Mouse (Mus musculus): ENCODE data around the gene Cxcl17.

Gene Cxcl17

DNA sequence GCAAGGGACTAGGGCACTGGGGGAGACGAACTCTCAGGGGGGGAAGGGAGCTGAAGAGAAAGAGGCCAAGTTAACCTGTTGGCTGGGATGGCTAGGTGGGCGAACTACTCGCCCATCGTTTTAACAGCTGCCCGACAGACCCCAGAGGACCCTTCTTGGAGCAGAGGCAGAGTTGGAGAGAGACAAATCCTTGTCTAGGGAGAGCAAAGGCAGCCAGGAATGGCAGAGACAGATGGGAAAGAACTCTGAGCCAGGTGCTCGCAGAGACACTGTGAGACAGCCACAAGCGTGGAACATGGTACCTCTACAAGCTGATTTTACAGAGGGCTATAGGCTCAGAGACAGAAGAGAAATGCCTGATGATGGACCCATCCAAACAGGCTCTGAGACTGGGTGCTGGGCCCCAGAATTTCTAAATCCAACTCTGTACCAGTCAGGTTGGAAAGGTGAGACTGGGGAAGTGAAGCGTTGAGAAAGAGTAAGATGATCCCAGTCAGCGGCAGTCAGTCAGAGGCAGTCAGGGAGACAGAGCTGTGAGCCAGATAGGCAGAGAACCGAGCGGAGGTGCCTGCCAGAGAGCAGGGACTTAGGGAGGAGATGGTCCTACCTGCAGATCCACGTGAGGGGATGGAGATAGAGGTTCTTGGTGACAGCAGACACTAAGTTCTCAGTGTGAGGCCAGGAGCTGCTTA, 43.5 kb downstream of the Cxcl17 start, which contains the start of gene Cnfn:
TSS of gene Cnfn (minus strand) at position 667 of the 692 bp plus-strand sequence.
- DNase-seq (ENCODE audit: low read depth, low spot score), result no peak

DNA sequence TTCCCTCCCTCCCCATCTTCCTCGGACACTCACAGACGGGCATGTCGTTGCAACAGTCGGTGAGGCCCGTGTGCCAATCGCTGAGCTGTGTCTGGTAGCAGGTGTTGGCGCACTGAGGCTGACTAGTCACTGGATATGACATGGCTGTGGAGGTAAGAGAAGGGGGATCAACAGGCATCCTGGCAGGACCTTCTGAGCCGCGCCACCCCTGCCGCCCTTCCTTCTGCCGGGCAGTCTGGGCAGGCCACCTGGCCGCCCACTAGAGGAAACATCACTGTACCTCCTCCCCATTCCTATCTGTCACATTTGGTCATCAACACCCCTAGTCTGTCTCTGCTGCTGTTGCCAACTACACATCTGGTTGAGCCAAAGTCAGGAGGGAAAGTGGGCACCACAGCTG, 44.4 kb downstream of the Cxcl17 start:
- DNase-seq (ENCODE audit: low read depth, low spot score), result no peak

DNA sequence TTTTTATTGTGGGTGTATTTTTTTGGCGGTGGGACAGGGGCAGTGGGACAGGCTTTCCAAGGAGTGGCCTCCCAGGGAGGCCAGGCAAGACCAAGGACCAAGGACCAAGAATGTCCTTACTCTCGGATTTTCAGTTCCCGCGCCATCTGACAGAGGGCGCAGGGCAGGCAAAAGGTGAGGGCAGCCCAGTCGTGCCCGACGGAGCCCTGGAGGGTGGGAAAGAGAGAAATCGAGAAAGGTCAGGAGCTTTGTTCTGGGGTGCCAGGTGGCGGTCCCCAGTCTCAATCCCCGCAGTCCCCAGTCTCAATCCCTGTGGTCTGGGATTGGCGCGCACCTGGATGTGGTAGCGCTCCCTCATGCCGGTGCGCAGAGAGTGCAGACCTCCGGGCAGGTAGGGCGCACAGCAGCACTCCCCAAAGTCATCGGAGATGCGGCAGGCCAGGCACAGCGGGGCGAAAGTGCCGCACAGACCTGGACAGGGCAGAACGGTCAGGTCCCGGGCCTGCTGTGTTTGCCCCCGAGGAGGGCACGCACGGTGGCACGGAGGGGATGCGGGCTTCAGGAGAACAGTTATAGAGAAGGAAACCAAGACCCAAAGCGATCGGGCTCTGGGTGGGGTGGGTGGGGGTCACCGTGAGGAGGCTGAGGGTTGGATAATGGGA, 44.9 kb downstream of the Cxcl17 start:
- DNase-seq (ENCODE audit: low read depth, low spot score), result no peak

DNA sequence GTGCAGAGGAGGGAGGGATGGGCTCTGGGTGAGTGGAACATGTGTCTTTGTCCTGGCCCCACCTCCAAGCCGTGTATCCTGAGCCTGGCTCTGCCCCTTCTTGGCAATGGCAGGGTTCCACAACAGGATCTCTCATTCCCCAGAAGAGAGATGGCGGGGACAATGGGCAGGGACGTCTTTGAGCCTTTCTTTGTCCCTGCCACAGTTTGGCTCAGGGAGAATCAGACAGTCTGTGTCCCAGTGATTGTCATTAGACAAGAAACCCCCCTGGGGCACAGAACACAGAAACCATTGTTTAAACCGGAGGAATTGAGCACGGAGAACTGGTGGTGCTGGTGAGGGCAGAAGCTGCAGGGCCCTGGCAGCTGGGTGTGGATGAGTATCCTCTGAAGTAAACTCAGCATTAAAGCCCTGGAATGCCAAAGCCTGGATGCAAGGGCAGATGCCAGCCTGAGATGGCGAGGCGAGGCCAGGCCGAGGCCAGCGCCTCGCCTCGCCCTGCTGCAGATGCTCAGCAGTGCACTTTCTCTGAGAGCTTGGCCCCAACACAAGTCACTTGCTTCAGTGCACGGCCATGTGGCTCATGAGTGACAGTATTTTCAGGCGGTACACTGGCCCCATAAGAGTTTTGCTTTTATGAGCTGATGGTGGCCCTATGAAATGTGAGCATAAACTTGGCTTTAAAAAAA, 46.6 kb downstream of the Cxcl17 start:
- no peak for DNase-seq (ENCODE audit: low read depth, low spot score)

DNA sequence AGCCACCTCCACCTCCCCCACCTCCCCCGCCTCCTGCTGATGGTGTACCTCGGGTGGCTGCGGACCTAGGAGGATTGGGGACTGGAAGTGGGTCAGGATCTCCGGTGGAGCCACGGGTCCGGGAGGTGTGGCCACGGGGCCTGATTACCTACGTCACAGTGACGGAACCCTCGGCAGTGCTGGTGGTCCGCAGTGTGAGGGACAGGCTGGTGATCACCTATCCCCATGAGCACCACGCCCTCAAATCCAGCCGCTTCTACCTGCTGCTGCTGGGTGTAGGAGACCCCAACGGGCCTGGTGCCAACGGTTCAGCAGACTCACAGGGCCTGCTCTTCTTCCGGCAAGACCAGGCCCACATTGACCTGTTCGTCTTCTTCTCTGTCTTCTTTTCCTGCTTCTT, 49.1 kb downstream of the Cxcl17 start:
- no peak for DNase-seq (ENCODE audit: low read depth, low spot score)

DNA sequence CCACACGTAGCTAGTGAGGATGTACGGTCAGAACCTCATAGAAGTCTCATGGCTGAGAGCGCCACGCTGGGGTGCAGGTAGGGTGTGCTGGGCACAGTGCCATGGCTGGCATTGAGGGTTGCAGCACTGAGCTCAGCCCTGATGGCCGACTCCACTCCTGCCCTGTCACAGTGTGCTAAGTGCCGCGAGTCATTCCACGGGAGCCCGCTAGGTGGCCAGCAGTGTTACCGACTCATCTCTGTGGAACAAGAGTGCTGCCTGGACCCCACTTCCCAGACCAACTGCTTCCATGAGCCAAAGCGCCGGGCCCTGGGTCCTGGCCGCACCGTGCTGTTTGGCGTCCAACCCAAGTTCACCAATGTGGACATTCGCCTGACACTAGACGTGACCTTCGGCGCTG, 49.5 kb downstream of the Cxcl17 start:
- DNase-seq (ENCODE audit: low read depth, low spot score), result no peak

DNA sequence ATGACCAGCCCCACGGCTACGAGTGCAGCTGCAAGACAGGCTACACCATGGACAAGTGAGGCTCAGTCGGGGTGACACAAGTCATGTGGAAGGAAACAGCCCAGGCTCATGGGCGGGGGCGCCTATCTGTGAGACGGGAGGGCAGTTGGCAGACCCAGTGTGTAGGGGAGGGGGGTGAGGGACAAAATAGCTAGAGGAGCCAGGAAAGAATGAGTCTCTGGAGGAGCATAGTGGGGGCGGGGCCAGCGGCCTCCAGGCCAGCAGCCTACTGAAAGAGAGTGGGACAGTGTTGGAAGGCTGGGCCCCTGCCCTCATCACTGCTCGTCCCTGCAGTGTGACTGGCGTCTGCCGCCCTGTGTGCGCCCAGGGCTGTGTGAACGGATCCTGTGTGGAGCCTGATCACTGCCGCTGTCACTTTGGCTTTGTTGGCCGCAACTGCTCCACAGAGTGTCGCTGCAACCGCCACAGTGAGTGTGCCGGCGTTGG, 53.9 kb downstream of the Cxcl17 start:
- DNase-seq (ENCODE audit: low read depth, low spot score), result no peak

All from skeletal muscle tissue, adult 2 months (tissue).